Mouse (Mus musculus) small intestine, adult 2 months (tissue): ENCODE measurements at regions not wholly inside any gene's neighbourhood (a gene's known extent, or its start where the extent isn't known, plus 50 kb on each side); places are given as distances from the start of the nearest gene placed in this dataset.

ENCODE experiments used
- H3K27ac ChIP-seq: fragments of 200-500 bp; 2 replicates; pipeline ENCODE4 v1.5.1; 2012; ENCODE audit warnings: low read depth, low read length, control low read depth, inconsistent platforms; ENCODE audit not compliant: insufficient read depth
- H3K27me3 ChIP-seq: fragments of 200-500 bp; 2 replicates; pipeline ENCODE4 v1.6.1; 2012; ENCODE audit warnings: mild to moderate bottlenecking, moderate library complexity, low read length, inconsistent platforms; ENCODE audit not compliant: control insufficient read depth, insufficient read depth
- H3K36me3 ChIP-seq: fragments of 200-500 bp; 2 replicates; pipeline ENCODE4 v1.6.1; 2012; ENCODE audit warnings: mild to moderate bottlenecking, low read length, control low read depth, inconsistent platforms; ENCODE audit not compliant: control insufficient read depth, insufficient read depth
- H3K4me1 ChIP-seq: fragments of 200-500 bp; 2 replicates; pipeline ENCODE4 v1.6.1; 2012; ENCODE audit warnings: low read length, inconsistent platforms, mixed read lengths; ENCODE audit not compliant: control insufficient read depth, insufficient read depth, insufficient read length
- H3K4me3 ChIP-seq: fragments of 200-500 bp; 2 replicates; pipeline ENCODE4 v1.5.1; 2012; ENCODE audit warnings: low read depth, mild to moderate bottlenecking, control low read depth, inconsistent platforms, low read length, moderate library complexity
- CTCF ChIP-seq: fragments of 200-500 bp; IDR thresholded peaks from 2 replicates; pipeline ENCODE4 v1.5.1; 2012; ENCODE audit warnings: low read depth, mild to moderate bottlenecking, control low read depth, inconsistent platforms, low read length, moderate library complexity, mixed read lengths; ENCODE audit not compliant: insufficient replicate concordance, insufficient read length; ENCODE audit errors: extremely low read depth
- POLR2A ChIP-seq: fragments of 200-500 bp; IDR thresholded peaks from 2 replicates; pipeline ENCODE4 v1.6.1; 2012; ENCODE audit warnings: low read depth, mild to moderate bottlenecking, control low read depth, inconsistent platforms, low read length, moderate library complexity
- WGBS: fragments of 180-500 bp; shearing (Covaris S2); methylation state at CpG from one replicate; pipeline ENCODE4 v1.1.7; 2018; 5-methylcytosine and 5-hydroxymethylcytosine counted together

- no peak overlapping the region for H3K27ac ChIP-seq
- no peaks in the 10 kb centered on the region for H3K4me1 ChIP-seq
- H3K4me3 ChIP-seq, result no peak overlapping the region
- 84% methylated on average over 10 of the region's 10 CpGs for WGBS
- no peaks in the 10 kb centered on the region for H3K36me3 ChIP-seq
- TF ChIP-seq POLR2A (no peak), CTCF (no peak)
- peaks cover 10% of the 10 kb centered on the region for H3K27me3 ChIP-seq
Observed at GRCm38 (mm10) chr6:99792353-99792752, 66.2 kb upstream of the Prok2 start.

GRCm38 (mm10) chr6:99786977-99787376 lies 60.8 kb upstream of the Prok2 start:
- Histone ChIP-seq H3K27me3 (peaks cover 4% of the 10 kb centered on the region; the same call in 1 of the 2 replicates), H3K4me1 (no peaks in the 10 kb centered on the region), H3K4me3 (no peak overlapping the region), H3K27ac (no peak overlapping the region), H3K36me3 (no peaks in the 10 kb centered on the region)
- no peak for TF ChIP-seq POLR2A
- TF ChIP-seq CTCF, result no peak
- WGBS, result 56% methylated on average over 7 of the region's 7 CpGs

GRCm38 (mm10) chr6:99785212-99785611 lies 59.0 kb upstream of the Prok2 start:
- no peaks in the 10 kb centered on the region for H3K27me3 ChIP-seq
- no peaks in the 10 kb centered on the region for H3K4me1 ChIP-seq
- TF ChIP-seq CTCF, result no peak
- TF ChIP-seq POLR2A, result no peak
- H3K27ac ChIP-seq, result no peak overlapping the region
- no peaks in the 10 kb centered on the region for H3K36me3 ChIP-seq
- WGBS, result 82% methylated on average over 6 of the region's 6 CpGs
- H3K4me3 ChIP-seq, result no peak overlapping the region

GRCm38 (mm10) chr6:99784804-99785203 lies 58.6 kb upstream of the Prok2 start:
- Histone ChIP-seq H3K4me3 (no peak overlapping the region), H3K36me3 (no peaks in the 10 kb centered on the region), H3K27ac (no peak overlapping the region), H3K4me1 (no peaks in the 10 kb centered on the region), H3K27me3 (no peaks in the 10 kb centered on the region)
- WGBS, result 84% methylated on average over 3 of the region's 3 CpGs
- TF ChIP-seq POLR2A, result no peak
- TF ChIP-seq CTCF, result no peak

- Histone ChIP-seq H3K4me3 (no peak overlapping the region), H3K4me1 (no peaks in the 10 kb centered on the region), H3K36me3 (no peaks in the 10 kb centered on the region), H3K27ac (no peak overlapping the region), H3K27me3 (no peaks in the 10 kb centered on the region)
- no peak for TF ChIP-seq POLR2A
- TF ChIP-seq CTCF, result no peak
- 70% methylated on average over 8 of the region's 8 CpGs for WGBS
Observed at GRCm38 (mm10) chr6:99784285-99784684, 58.1 kb upstream of the Prok2 start.

- Histone ChIP-seq H3K36me3 (no peaks in the 10 kb centered on the region), H3K4me3 (no peak overlapping the region), H3K27ac (no peak overlapping the region), H3K27me3 (no peaks in the 10 kb centered on the region), H3K4me1 (no peaks in the 10 kb centered on the region)
- peak; percentile 33; the same call in 1 of the 2 replicates for TF ChIP-seq CTCF
- no peak for TF ChIP-seq POLR2A
- 75% methylated on average over 2 of the region's 2 CpGs for WGBS
Observed at GRCm38 (mm10) chr6:99782996-99783395, 56.8 kb upstream of the Prok2 start.
